Mouse (Mus musculus): ENCODE results near the gene Serpinb6b. TPM values are rescaled to one million over a fixed set of nuclear protein-coding genes. Genes with fewer than 3 reads are reported as not detected.

The Serpinb6b gene
- polyA plus RNA-seq, 1 experiment from 2014 or later = 1.1 TPM

DNA sequence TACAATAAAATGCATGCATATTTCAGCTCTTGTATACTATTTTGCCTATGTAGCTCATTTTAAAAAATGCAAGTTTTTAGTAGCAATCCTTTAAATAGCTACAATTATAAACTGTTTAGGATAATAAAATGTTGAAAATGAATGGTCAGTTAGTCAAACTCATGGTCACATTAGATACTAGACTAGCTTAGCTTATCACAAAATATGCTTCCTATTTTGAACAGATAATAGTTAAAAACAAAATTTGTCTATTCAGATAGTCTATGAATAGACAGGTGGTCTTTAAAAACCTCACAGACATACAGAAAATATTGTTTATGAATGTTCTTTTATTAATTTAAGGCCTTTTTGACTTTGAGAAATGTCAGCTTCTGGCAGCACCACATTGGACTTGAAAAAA lies 21.2 kb downstream of the Serpinb6b start:
- Histone ChIP-seq H3K4me2 (replicated peaks) (no peak overlapping the region), H3K9me3 (no peaks in the 10 kb centered on the region), H3K27ac (replicated peaks) (no peak overlapping the region), H3K27me3 (no peaks in the 10 kb centered on the region), H3K9ac (replicated peaks) (no peak overlapping the region), H3K4me1 (no peaks in the 10 kb centered on the region), H3K4me3 (no peak overlapping the region), H3K36me3 (no peaks in the 10 kb centered on the region)
- no peak for ATAC-seq (replicated peaks)

DNA sequence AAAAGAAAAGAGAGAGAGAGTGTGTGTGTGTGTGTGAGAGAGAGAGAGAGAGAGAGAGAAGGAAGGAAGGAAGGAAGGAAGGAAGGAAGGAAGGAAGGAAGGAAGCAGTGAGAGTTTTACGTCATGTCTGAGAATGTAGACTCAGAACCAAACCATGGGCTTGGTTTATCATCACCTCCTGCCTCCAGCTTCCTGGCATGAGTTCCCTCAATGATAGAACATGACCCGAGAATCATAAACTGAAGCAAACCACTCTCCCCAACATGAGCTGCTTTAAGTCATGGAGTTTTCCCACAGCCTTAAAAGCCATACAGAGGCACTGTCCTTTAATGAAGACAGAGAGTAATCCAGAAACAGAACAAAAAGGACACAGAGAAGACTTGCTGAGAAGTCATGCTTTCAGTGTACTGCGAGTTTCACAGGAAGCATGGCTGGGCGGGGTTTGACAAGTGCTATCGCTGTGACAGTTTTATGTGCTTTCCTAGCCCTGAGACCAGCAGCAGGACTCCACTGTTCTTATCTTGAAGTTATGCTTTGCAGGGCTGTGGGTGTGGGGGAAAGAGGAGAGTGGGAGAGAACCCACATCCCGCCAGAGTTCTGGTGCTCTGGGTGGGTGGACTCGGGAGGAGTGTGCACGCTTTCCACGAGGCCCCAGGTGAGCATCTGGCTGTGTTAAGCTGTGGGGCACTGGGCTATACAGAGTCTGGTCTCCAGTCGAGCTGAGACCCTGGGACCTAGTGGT lies 28.3 kb downstream of the Serpinb6b start:
- no peak overlapping the region for H3K4me2 ChIP-seq (replicated peaks)
- no peak overlapping the region for H3K4me3 ChIP-seq
- no peak overlapping the region for H3K9ac ChIP-seq (replicated peaks)
- WGBS = 87% methylated on average over 10 of the region's 10 CpGs
- no peak for ATAC-seq (replicated peaks)
- no peaks in the 10 kb centered on the region for H3K4me1 ChIP-seq
- H3K36me3 ChIP-seq = no peaks in the 10 kb centered on the region
- H3K9me3 ChIP-seq = no peaks in the 10 kb centered on the region
- no peaks in the 10 kb centered on the region for H3K27me3 ChIP-seq
- no peak overlapping the region for H3K27ac ChIP-seq (replicated peaks)

DNA sequence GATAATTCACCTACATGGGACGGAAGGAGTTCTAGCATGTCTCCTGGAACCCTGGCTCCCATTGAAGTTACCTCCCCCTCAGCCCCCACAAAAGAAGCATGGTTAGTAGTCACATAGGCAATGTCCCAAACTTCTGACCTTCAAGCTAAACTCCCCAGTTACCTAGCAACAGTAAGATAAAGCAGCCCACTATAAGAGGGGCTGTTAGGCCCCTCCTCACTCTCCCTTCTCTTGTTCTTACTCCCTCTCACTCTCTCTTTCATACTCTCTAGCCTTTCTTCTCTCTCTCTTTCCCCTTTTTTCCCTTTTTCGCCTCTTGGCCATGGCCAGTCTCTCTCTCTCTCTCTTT lies 28.9 kb downstream of the Serpinb6b start:
- H3K4me3 ChIP-seq = no peak overlapping the region
- H3K4me1 ChIP-seq = no peaks in the 10 kb centered on the region
- no peaks in the 10 kb centered on the region for H3K36me3 ChIP-seq
- 95% methylated on average over 2 of the region's 2 CpGs for WGBS
- no peak overlapping the region for H3K9ac ChIP-seq (replicated peaks)
- no peak overlapping the region for H3K4me2 ChIP-seq (replicated peaks)
- no peak overlapping the region for H3K27ac ChIP-seq (replicated peaks)
- H3K9me3 ChIP-seq = no peaks in the 10 kb centered on the region
- H3K27me3 ChIP-seq = no peaks in the 10 kb centered on the region
- no peak for ATAC-seq (replicated peaks)

DNA sequence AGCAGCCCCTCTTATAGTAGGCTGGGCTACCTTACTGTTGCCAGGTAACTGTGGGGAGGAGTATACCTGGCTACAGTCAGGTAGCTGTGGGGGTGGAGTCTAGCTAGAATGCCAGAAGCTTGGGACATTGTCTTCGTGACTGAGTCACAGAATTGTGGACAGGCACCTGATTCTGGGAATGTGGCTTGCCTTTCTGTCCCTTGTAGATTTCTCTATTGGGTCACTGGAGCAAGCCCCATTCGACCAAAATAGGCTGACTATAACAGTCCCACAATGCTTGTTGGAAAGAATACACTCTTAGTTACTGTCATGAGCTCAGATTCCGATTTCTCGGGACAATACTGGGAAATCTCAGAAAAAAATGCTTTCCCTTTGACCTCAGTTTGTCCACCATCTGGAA lies 30.0 kb downstream of the Serpinb6b start:
- no peak for ATAC-seq (replicated peaks)
- WGBS = 83% methylated on average over 4 of the region's 4 CpGs
- no peaks in the 10 kb centered on the region for H3K27me3 ChIP-seq
- H3K36me3 ChIP-seq = no peaks in the 10 kb centered on the region
- no peaks in the 10 kb centered on the region for H3K9me3 ChIP-seq
- H3K4me2 ChIP-seq (replicated peaks) = no peak overlapping the region
- no peak overlapping the region for H3K4me3 ChIP-seq
- H3K4me1 ChIP-seq = no peaks in the 10 kb centered on the region
- H3K9ac ChIP-seq (replicated peaks) = no peak overlapping the region
- no peak overlapping the region for H3K27ac ChIP-seq (replicated peaks)

DNA sequence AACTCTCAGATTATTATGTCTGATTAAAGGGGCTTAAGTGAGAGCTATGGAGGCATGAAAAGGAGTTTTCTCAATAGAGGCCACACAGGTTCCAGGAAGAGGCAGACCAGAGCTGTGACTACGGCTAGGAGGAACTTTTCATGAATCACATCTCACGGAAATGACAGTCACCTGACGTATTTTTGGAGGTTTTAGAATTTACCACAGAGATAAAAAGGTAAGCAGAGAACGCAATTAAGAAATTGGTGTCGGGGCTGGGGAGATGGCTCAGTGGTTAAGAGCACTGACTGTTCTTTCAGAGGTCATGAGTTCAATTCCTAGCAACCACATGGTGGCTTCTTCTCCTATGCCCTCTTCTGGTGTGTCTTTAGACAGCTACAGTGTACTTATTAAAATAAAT lies 36.3 kb downstream of the Serpinb6b start:
- no peaks in the 10 kb centered on the region for H3K27me3 ChIP-seq
- H3K27ac ChIP-seq (replicated peaks) = no peak overlapping the region
- H3K4me2 ChIP-seq (replicated peaks) = no peak overlapping the region
- no peak for ATAC-seq (replicated peaks)
- no peaks in the 10 kb centered on the region for H3K36me3 ChIP-seq
- H3K9me3 ChIP-seq = no peaks in the 10 kb centered on the region
- no peak overlapping the region for H3K4me3 ChIP-seq
- no peak overlapping the region for H3K9ac ChIP-seq (replicated peaks)
- peaks cover 7% of the 10 kb centered on the region for H3K4me1 ChIP-seq
- 90% methylated on average over 5 of the region's 5 CpGs for WGBS

DNA sequence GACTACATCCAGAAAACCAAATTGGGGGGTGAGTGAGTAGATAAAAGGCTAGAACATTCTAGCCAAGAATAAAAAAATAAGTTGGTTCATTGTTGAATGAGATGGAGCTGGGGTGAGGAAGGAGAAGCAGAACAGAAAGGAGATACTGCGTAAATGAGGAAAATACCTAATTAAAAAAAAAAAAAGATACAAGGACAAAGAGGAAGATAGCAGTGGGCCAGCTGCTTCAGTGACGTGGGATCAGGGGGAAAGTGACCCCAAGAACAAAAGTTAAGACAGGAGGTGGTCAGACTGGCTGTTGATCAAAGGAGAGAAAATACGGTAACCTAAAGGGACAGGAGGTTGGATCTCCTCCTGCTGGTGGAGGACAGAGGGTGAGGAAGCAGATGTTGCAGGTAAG lies 37.9 kb downstream of the Serpinb6b start, which contains the start of gene Serpinb9:
Gene Serpinb9 (plus strand): TSS at position 301 of the 400 bp plus-strand sequence.
- H3K9ac ChIP-seq (replicated peaks) = no peak within 1 kb of the TSS
- no peaks in the 10 kb centered on the region for H3K9me3 ChIP-seq
- no peaks in the 10 kb centered on the region for H3K36me3 ChIP-seq
- WGBS = 77% methylated on average over 3 of the region's 3 CpGs
- ATAC-seq (replicated peaks) = no peak
- H3K4me2 ChIP-seq (replicated peaks) = peak within 1 kb of the TSS; percentile 30
- no peak within 1 kb of the TSS for H3K4me3 ChIP-seq
- no peak within 1 kb of the TSS for H3K27ac ChIP-seq (replicated peaks)
- peaks cover 7% of the 10 kb centered on the region for H3K4me1 ChIP-seq
- H3K27me3 ChIP-seq = no peaks in the 10 kb centered on the region

DNA sequence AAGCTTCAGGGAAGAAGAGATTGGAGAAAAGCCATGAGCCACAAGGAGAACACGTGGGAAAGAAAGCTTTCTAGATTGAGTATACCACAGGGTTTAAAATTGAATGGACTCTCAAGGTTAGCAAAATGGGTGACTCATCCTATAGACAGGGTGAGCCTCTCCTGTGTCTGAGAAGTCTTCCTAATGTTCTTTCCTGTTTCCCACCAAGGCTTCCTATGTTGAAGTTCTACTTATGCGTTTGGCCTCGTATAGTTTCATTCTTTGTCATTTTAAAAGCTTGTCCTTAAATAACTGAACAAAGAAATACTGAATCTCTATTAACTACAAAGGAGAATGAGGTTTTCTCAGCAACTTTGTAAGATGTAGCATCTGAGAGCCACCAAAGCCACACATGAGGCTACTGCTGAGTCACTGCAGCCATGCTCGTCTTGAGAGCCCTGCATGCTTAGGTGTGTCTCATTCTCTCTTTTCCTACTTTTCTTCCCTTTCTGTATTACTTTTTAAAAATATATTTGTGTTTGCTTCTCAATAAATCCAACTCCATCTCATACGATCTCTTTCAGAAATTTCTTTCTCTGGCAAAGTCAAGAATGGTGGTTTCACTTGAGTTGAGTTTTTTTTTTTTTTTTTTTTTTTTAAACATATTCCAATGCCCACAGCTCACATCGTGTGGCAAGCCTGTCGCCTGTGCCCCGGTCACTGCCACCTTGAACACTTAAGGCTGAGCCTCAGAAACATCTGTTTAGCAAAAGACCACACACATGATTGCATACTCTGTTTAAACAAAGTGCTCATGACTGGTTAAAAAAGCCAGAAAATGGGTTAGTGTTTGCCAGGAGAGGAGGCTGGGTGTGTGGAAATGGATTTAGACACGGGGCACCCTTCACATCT lies 38.8 kb downstream of the Serpinb6b start:
- H3K9ac ChIP-seq (replicated peaks) = no peak overlapping the region
- peaks cover 7% of the 10 kb centered on the region for H3K4me1 ChIP-seq
- no peaks in the 10 kb centered on the region for H3K27me3 ChIP-seq
- H3K4me3 ChIP-seq = peak overlapping the region; percentile 22
- no peak overlapping the region for H3K27ac ChIP-seq (replicated peaks)
- no peaks in the 10 kb centered on the region for H3K36me3 ChIP-seq
- H3K4me2 ChIP-seq (replicated peaks) = peak overlapping the region; percentile 30
- WGBS = 71% methylated on average over 9 of the region's 9 CpGs
- no peaks in the 10 kb centered on the region for H3K9me3 ChIP-seq
- no peak for ATAC-seq (replicated peaks)

DNA sequence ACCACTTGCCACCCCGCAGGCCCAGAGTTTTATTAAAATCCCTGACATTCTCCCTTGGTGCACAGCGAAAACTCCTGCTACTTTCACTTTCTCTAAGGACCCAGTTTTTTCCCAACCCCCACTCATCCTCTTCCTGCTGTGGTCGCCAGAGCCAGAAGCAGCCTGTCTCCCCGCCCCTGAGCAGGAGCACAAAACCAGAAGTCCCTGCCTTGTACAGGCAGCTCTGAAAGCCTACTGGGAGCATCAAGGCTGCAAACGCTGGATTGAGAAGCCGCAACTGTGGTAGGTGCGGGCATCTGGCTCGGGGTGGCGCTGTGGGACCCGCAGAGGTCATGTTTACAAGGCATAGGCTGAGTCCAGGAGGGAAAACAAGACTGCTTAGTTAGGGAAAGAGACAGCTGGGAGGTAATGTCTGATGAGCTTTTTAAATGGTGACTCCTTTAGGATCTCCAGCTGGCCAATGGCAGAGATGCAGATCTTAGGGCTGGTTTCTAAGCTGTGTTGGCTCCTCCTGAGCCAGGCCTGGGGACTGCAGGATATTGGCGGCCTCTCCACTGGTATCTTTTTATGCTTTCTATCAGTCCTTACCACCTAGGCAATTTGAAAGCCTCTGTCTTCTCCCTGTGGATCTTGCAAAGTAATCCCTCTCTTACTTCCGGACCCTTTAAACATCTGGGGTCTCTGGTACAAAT lies 39.6 kb downstream of the Serpinb6b start:
- H3K4me2 ChIP-seq (replicated peaks) = peak overlapping the region; percentile 30
- no peak overlapping the region for H3K27ac ChIP-seq (replicated peaks)
- H3K4me3 ChIP-seq = peak overlapping the region; percentile 22
- no peaks in the 10 kb centered on the region for H3K27me3 ChIP-seq
- no peaks in the 10 kb centered on the region for H3K9me3 ChIP-seq
- ATAC-seq (replicated peaks) = peak; percentile 82
- peaks cover 7% of the 10 kb centered on the region for H3K4me1 ChIP-seq
- no peaks in the 10 kb centered on the region for H3K36me3 ChIP-seq
- H3K9ac ChIP-seq (replicated peaks) = 0 out of 2 replicates have a peak overlapping the region, but pooled peaks have one; percentile 11
- 21% methylated on average over 12 of the region's 12 CpGs for WGBS

DNA sequence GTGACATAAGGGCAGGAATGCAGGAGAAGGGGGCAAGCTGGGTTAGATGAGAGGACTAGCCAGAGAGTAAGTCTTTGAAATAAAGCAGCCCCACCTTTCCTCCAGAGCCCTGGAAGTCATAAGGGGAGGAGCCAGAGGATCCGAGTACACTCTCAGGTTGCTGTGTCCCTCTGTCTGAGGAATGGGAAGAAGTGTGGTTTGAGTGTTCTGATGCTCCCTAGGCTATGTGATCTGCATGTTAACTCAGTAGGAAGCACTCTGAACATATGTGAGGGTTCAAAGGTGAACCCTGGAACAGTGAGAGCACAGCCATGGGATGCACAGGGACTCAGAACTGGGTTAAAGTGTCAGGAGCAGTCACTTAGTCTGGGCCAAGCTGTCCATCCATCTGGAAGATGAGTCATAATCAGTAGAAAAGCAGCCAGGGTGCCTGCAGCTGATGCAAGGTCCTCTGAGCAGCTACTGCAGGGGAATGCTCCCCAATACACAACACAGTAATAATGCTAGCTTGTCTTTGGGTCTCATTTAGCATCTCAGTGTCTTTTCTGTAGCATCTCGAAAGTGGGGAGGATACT lies 40.6 kb downstream of the Serpinb6b start:
- no peak overlapping the region for H3K4me3 ChIP-seq
- H3K9ac ChIP-seq (replicated peaks) = no peak overlapping the region
- no peaks in the 10 kb centered on the region for H3K27me3 ChIP-seq
- no peak overlapping the region for H3K4me2 ChIP-seq (replicated peaks)
- no peaks in the 10 kb centered on the region for H3K9me3 ChIP-seq
- no peak overlapping the region for H3K27ac ChIP-seq (replicated peaks)
- H3K4me1 ChIP-seq = peaks cover 7% of the 10 kb centered on the region
- H3K36me3 ChIP-seq = no peaks in the 10 kb centered on the region
- no peak for ATAC-seq (replicated peaks)
- 70% methylated on average over 2 of the region's 2 CpGs for WGBS

DNA sequence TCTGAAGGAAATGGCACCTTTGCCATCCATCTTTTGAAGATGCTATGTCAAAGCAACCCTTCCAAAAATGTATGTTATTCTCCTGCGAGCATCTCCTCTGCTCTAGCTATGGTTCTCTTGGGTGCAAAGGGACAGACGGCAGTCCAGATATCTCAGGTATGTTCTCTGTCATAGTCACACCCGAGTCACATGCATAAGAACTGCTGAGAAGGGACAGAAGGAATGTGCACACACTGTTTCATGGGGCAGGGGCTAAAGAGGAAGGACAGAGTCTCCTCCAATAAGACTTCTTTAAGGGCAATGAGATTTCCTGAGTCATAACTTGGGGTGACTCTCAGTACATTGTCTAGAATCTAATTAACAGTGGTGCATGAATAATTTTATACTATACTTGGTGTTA lies 41.5 kb downstream of the Serpinb6b start:
- no peak overlapping the region for H3K4me3 ChIP-seq
- H3K36me3 ChIP-seq = no peaks in the 10 kb centered on the region
- no peaks in the 10 kb centered on the region for H3K9me3 ChIP-seq
- peaks cover 7% of the 10 kb centered on the region for H3K4me1 ChIP-seq
- H3K9ac ChIP-seq (replicated peaks) = no peak overlapping the region
- no peak overlapping the region for H3K4me2 ChIP-seq (replicated peaks)
- no peak for ATAC-seq (replicated peaks)
- 87% methylated on average over 3 of the region's 3 CpGs for WGBS
- H3K27ac ChIP-seq (replicated peaks) = no peak overlapping the region
- no peaks in the 10 kb centered on the region for H3K27me3 ChIP-seq

DNA sequence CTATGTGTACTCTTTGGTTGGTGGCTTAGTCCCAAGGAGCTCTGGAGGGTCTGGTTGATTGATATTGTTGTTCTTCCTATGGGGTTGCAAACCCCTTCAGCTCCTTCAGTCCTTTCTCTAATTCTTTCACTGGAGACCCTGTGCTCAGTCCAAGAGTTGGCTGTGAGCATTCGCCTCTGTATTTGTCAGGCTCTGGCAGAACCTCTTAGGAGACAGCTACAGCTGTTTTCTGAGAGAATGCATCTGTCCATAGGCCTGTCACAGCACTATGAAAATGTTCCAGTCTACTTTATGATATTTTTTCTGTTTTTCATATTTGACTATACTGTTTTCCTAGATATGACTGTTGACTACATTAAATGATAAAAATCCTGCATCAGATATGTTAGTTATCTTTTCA lies 47.4 kb downstream of the Serpinb6b start:
- Histone ChIP-seq H3K9ac (replicated peaks) (no peak overlapping the region), H3K4me3 (no peak overlapping the region), H3K4me1 (no peaks in the 10 kb centered on the region), H3K36me3 (no peaks in the 10 kb centered on the region), H3K27me3 (no peaks in the 10 kb centered on the region), H3K9me3 (no peaks in the 10 kb centered on the region), H3K27ac (replicated peaks) (no peak overlapping the region), H3K4me2 (replicated peaks) (no peak overlapping the region)
- ATAC-seq (replicated peaks) = no peak
- WGBS = 89% methylated on average over 1 of the region's 1 CpGs

DNA sequence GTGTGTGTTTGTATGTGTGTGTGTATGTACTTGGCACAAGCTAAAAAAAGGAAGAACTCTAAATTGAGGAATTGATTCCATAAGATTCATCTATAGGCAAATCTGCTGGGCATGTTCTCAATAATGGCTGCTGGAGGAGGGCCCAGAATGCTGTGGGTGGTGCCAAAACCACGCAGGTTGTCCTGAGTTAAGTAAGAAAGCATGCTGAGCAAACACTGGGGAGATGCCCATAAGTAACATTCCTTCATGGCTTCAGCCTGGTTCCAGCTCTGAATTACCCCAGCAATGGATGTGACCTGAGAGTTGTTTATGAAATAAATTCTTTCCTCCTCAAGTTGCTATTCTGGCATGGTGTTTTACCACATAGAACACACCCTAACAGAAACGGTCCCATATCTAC lies 48.3 kb downstream of the Serpinb6b start:
- 65% methylated on average over 2 of the region's 2 CpGs for WGBS

More for the DNA sequence above, 48.3 kb downstream of the Serpinb6b start:
- Histone ChIP-seq H3K4me2 (replicated peaks) (no peak overlapping the region), H3K36me3 (no peaks in the 10 kb centered on the region), H3K4me3 (no peak overlapping the region), H3K27ac (replicated peaks) (no peak overlapping the region), H3K4me1 (no peaks in the 10 kb centered on the region), H3K9ac (replicated peaks) (no peak overlapping the region), H3K9me3 (no peaks in the 10 kb centered on the region), H3K27me3 (no peaks in the 10 kb centered on the region)
- no peak for ATAC-seq (replicated peaks)
